In the genomic region with DNA sequence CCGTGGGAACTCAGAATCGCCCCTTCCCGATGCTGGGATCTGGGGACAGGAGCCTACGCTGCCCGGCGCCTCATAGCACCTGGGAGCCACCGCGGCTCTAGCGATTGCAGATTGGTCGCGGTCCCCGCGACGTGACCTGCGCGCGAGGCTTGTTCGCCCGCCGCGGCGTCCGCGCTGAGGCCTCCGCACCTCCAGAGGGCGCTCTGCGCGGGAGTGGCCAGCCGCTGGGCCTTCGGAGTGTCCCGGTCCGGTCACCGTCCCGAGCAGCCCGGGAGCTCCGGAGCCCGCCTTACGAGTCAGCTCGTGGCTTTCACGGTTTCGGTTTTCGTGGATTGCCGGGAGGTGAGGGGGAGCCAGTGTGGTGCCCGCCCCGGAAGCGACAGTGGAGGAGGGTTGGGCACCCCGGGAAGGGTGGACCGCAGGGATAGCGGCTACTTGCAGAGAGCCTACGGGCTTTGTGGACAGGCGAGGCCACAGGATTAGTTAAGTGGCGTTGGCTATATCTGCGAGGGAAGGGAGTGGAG, we compare ENCODE assay signal across 8 mouse cellular contexts. TPM values are rescaled to one million over a fixed set of nuclear protein-coding genes. Genes with fewer than 3 reads are reported as not detected.
DNase-seq lines count a peak whose midpoint lies in the region; ATAC-seq and TF ChIP-seq lines count a peak whose summit lies in the region.

No protein-coding gene starts in this region.

- H3K27ac ChIP-seq in ES-E14 (ENCODE audit: insufficient read depth, low read depth, low read length, poor library complexity, severe bottlenecking) = no peak overlapping the region
- peak overlapping the region; percentile 79 for H3K27ac ChIP-seq in forebrain, embryonic 16.5 days (ENCODE audit: low read length)
- H3K27ac ChIP-seq in lung, postnatal 0 days (ENCODE audit: low read length) = peak overlapping the region; percentile 93

- peaks cover 10% of the 10 kb centered on the region for H3K27me3 ChIP-seq in forebrain, embryonic 16.5 days (replicated peaks; ENCODE audit: control insufficient read depth, insufficient read depth, low read length)
- no peaks in the 10 kb centered on the region for H3K27me3 ChIP-seq in lung, postnatal 0 days (replicated peaks; ENCODE audit: insufficient read depth, low read length)

- peaks cover 0 to 2% of the 10 kb centered on the region in 2 experiments; a peak in 1 of 4 replicates for H3K4me1 ChIP-seq in ES-E14 (ENCODE audit: control insufficient read depth in 2 of 2, insufficient read depth in 2 of 2, low read length in 2 of 2, poor library complexity in 1 of 2)
- peaks cover 23% of the 10 kb centered on the region for H3K4me1 ChIP-seq in forebrain, embryonic 16.5 days (replicated peaks; ENCODE audit: control insufficient read depth, insufficient read depth, low read length)
- peaks cover 6% of the 10 kb centered on the region for H3K4me1 ChIP-seq in lung, postnatal 0 days (ENCODE audit: insufficient read depth, low read depth, low read length)

- peak; percentile 76 for ATAC-seq in forebrain, embryonic 16.5 days
- ATAC-seq in lung, postnatal 0 days = peak; percentile 93

- peak; percentile 47 for DNase-seq in ES-E14 (ENCODE audit: low read depth, low spot score)
- DNase-seq in cerebellum, adult 11-12 months = peak; percentile 93
- peak; percentile 96 for DNase-seq in heart, postnatal 4 days
- DNase-seq in layer of hippocampus, adult 9-11 months = peak; percentile 91
- peak; percentile 95 for DNase-seq in lung, postnatal 0 days (ENCODE audit: low spot score)
- peak; percentile 91 for DNase-seq in ovary, postnatal 10 days (ENCODE audit: low spot score)
- DNase-seq in thymus, postnatal 0 days (ENCODE audit: low spot score) = peak; percentile 85

- no peaks in the 10 kb centered on the region for H3K9me3 ChIP-seq in ES-E14 (ENCODE audit: control insufficient read depth, insufficient read depth, low read depth, low read length)
- H3K9me3 ChIP-seq in forebrain, embryonic 16.5 days (ENCODE audit: control insufficient read depth, low read length) = no peaks in the 10 kb centered on the region
- H3K9me3 ChIP-seq in lung, postnatal 0 days (ENCODE audit: low read length) = no peaks in the 10 kb centered on the region

- H3K9ac ChIP-seq in ES-E14 (ENCODE audit: insufficient read depth, low read depth, low read length, poor library complexity, severe bottlenecking) = peak overlapping the region; percentile 56
- peak overlapping the region; percentile 95 for H3K9ac ChIP-seq in forebrain, embryonic 16.5 days (replicated peaks; ENCODE audit: low read depth, low read length)
- peak overlapping the region; percentile 69 for H3K9ac ChIP-seq in lung, postnatal 0 days (replicated peaks; ENCODE audit: low read depth)

- WGBS in forebrain, embryonic 16.5 days = under 1% methylated on average over 53 of the region's 53 CpGs
- under 1% methylated on average over 51 of the region's 53 CpGs for WGBS in lung, postnatal 0 days

- H3K4me3 ChIP-seq in ES-E14 (ENCODE audit: insufficient read depth in 1 of 2, low read depth in 1 of 2, low read length in 2 of 2, poor library complexity in 1 of 2, severe bottlenecking in 1 of 2) = peak overlapping the region; percentile 67 to 79
- peak overlapping the region; percentile 96 for H3K4me3 ChIP-seq in forebrain, embryonic 16.5 days (replicated peaks; ENCODE audit: low read length)
- H3K4me3 ChIP-seq in lung, postnatal 0 days (ENCODE audit: low read depth, low read length) = peak overlapping the region; percentile 76

- peak; percentile 93 for TF ChIP-seq CTCF in lung, postnatal 0 days (IDR thresholded peaks at IDR 0.05)

- H3K36me3 ChIP-seq in ES-E14 (ENCODE audit: control insufficient read depth, insufficient read depth, low read length, poor library complexity, severe bottlenecking) = peaks cover 2% of the 10 kb centered on the region; the same call in 1 of the 2 replicates
- H3K36me3 ChIP-seq in forebrain, embryonic 16.5 days (ENCODE audit: control insufficient read depth, insufficient read depth) = peaks cover 9% of the 10 kb centered on the region
- peaks cover 10% of the 10 kb centered on the region; the same call in 1 of the 2 replicates for H3K36me3 ChIP-seq in lung, postnatal 0 days (ENCODE audit: insufficient read depth, low read length)

- in situ Hi-C loops in ES-E14 (cut with MboI; ENCODE audit: low sequenced_read_pairs in 2 of 2, unreplicated experiment in 2 of 2) = no loop called here

- peak overlapping the region; percentile 86 for H3K4me2 ChIP-seq in forebrain, embryonic 16.5 days (ENCODE audit: low read length)
- H3K4me2 ChIP-seq in lung, postnatal 0 days (replicated peaks; ENCODE audit: low read depth, low read length) = peak overlapping the region; percentile 77

- TF ChIP-seq EP300 in lung, postnatal 0 days (IDR thresholded peaks at IDR 0.05) = no peak

TF ChIP-seq in ES-E14, 5 proteins besides CTCF, POLR2A, EP300 and RAD21:
- TF ChIP-seq HCFC1 (IDR thresholded peaks at IDR 0.05; ENCODE audit: borderline replicate concordance, insufficient read depth, low read length) (0 out of 2 replicates have a peak, but pooled peaks have one; percentile 17), ZNF384 (IDR thresholded peaks at IDR 0.05; ENCODE audit: low read depth, low read length) (no peak)
TF ChIP-seq in ES-E14: peak in this region for 1.

RNA-seq across cellular contexts. Expression of gene Dnm1, which starts 9.7 kb away (rescaled TPM):
- 1.5 and 2.5 TPM in 2 replicates for total RNA-seq in ES-E14 (2012; rRNA removed)
- polyA plus RNA-seq in forebrain, embryonic 16.5 days (2015; fragmentation: Nextera tagmentation; extraction: Ambion mirVana) = 26.9 and 38.4 TPM in 2 replicates
- 1 to 10 TPM; 9.0 to 9.6 TPM for total RNA-seq in heart, postnatal 4 days (2021)
- polyA plus RNA-seq in lung, postnatal 0 days (2015; fragmentation: Nextera tagmentation; extraction: Ambion mirVana) = 5.0 and 5.1 TPM in 2 replicates
- polyA plus RNA-seq in thymus, postnatal 0 days (2015; fragmentation: Nextera tagmentation; extraction: Ambion mirVana) = 0.69 and 0.83 TPM in 2 replicates

RNA-seq across cellular contexts. Expression of gene Ciz1, which starts 10.8 kb away (rescaled TPM):
- 13.6 and 18.7 TPM in 2 replicates for total RNA-seq in ES-E14 (2012; rRNA removed)
- polyA plus RNA-seq in forebrain, embryonic 16.5 days (2015; fragmentation: Nextera tagmentation; extraction: Ambion mirVana) = 64.3 and 64.6 TPM in 2 replicates
- total RNA-seq in heart, postnatal 4 days (2021) = 10 to 100 TPM; 34.5 to 48.3 TPM
- 20.1 and 20.4 TPM in 2 replicates for polyA plus RNA-seq in lung, postnatal 0 days (2015; fragmentation: Nextera tagmentation; extraction: Ambion mirVana)
- 30.5 and 37.6 TPM in 2 replicates for polyA plus RNA-seq in thymus, postnatal 0 days (2015; fragmentation: Nextera tagmentation; extraction: Ambion mirVana)

RNA-seq across cellular contexts. Expression of gene 1110008P14Rik, which starts 18.9 kb away (rescaled TPM):
- total RNA-seq in ES-E14 (2012; rRNA removed) = 20.0 and 31.3 TPM in 2 replicates
- polyA plus RNA-seq in forebrain, embryonic 16.5 days (2015; fragmentation: Nextera tagmentation; extraction: Ambion mirVana) = 67.8 and 77.7 TPM in 2 replicates
- total RNA-seq in heart, postnatal 4 days (2021) = 10 to 100 TPM; 43.7 to 47.6 TPM
- polyA plus RNA-seq in lung, postnatal 0 days (2015; fragmentation: Nextera tagmentation; extraction: Ambion mirVana) = 73.4 and 78.1 TPM in 2 replicates
- polyA plus RNA-seq in thymus, postnatal 0 days (2015; fragmentation: Nextera tagmentation; extraction: Ambion mirVana) = 66.9 and 77.3 TPM in 2 replicates

RNA-seq across cellular contexts. Expression of gene Lcn2, which starts 25.2 kb away (rescaled TPM):
- not detected in 2 replicates for total RNA-seq in ES-E14 (2012; rRNA removed)
- polyA plus RNA-seq in forebrain, embryonic 16.5 days (2015; fragmentation: Nextera tagmentation; extraction: Ambion mirVana) = not detected in 2 replicates
- total RNA-seq in heart, postnatal 4 days (2021) = 1 to 10 TPM; 3.1 to 3.4 TPM
- 223 and 355 TPM in 2 replicates for polyA plus RNA-seq in lung, postnatal 0 days (2015; fragmentation: Nextera tagmentation; extraction: Ambion mirVana)
- 4.3 and 6.3 TPM in 2 replicates for polyA plus RNA-seq in thymus, postnatal 0 days (2015; fragmentation: Nextera tagmentation; extraction: Ambion mirVana)

RNA-seq across cellular contexts. Expression of gene Ptges2, which starts 32.8 kb away (rescaled TPM):
- 24.9 and 30.7 TPM in 2 replicates for total RNA-seq in ES-E14 (2012; rRNA removed)
- 35.6 and 42.7 TPM in 2 replicates for polyA plus RNA-seq in forebrain, embryonic 16.5 days (2015; fragmentation: Nextera tagmentation; extraction: Ambion mirVana)
- total RNA-seq in heart, postnatal 4 days (2021) = 10 to 100 TPM; 59.7 to 60.2 TPM
- polyA plus RNA-seq in lung, postnatal 0 days (2015; fragmentation: Nextera tagmentation; extraction: Ambion mirVana) = 21.8 and 22.9 TPM in 2 replicates
- 17.8 and 18.5 TPM in 2 replicates for polyA plus RNA-seq in thymus, postnatal 0 days (2015; fragmentation: Nextera tagmentation; extraction: Ambion mirVana)
